Mouse (Mus musculus) C2C12 (cell line): ENCODE results near the gene Tdrd1. TPM values are rescaled to one million over a fixed set of nuclear protein-coding genes. Genes with fewer than 3 reads are reported as not detected.

Experiments used
- H3K27me3 ChIP-seq: one replicate; pipeline ENCODE4 v1.6.1; 2011; ENCODE audit not compliant: control insufficient read depth, insufficient read depth, insufficient read length
- H3K36me3 ChIP-seq: one replicate; pipeline ENCODE4 v1.6.1; 2011; ENCODE audit not compliant: control insufficient read depth, insufficient read depth
- H3K4me3 ChIP-seq: one replicate; pipeline ENCODE4 v1.5.1; 2011; ENCODE audit warnings: mild to moderate bottlenecking, control low read depth; ENCODE audit not compliant: poor library complexity, insufficient read depth, severe bottlenecking
- H3K79me2 ChIP-seq: one replicate; pipeline ENCODE4 v1.6.1; 2011; ENCODE audit not compliant: control insufficient read depth, insufficient read depth
- H3K79me3 ChIP-seq: one replicate; pipeline ENCODE4 v1.6.1; 2011; ENCODE audit warnings: low read depth, control low read depth
- H3ac ChIP-seq: one replicate; pipeline ENCODE3; 2011; ENCODE audit warnings: low read depth; ENCODE audit not compliant: control insufficient read depth, insufficient read length
- CEBPB ChIP-seq: IDR thresholded peaks from one replicate; pipeline ENCODE4 v1.6.1; 2011; ENCODE audit warnings: low read depth, mild to moderate bottlenecking, control low read depth, moderate library complexity
- CTCF ChIP-seq: IDR thresholded peaks from one replicate; pipeline ENCODE4 v1.5.1; 2011; ENCODE audit not compliant: control insufficient read depth, insufficient read depth, insufficient read length
- FOSL1 ChIP-seq: IDR thresholded peaks from one replicate; pipeline ENCODE4 v1.8.0; 2011; ENCODE audit warnings: mild to moderate bottlenecking, low read length; ENCODE audit not compliant: poor library complexity, insufficient read depth, severe bottlenecking
- MAX ChIP-seq: IDR thresholded peaks from one replicate; pipeline ENCODE4 v1.6.1; 2011; ENCODE audit warnings: mild to moderate bottlenecking, control low read depth
- MYOD1 ChIP-seq: IDR thresholded peaks from one replicate; pipeline ENCODE4 v1.6.1; 2011; ENCODE audit warnings: low read depth; ENCODE audit not compliant: control insufficient read depth, insufficient read length
- MYOG ChIP-seq: IDR thresholded peaks from one replicate; pipeline ENCODE4 v1.6.1; 2011; ENCODE audit not compliant: control insufficient read depth, insufficient read length; ENCODE audit errors: extremely low read depth
- USF1 ChIP-seq: IDR thresholded peaks from one replicate; pipeline ENCODE4 v1.6.1; 2011; ENCODE audit warnings: low read depth, mild to moderate bottlenecking, control low read depth, moderate library complexity
- polyA plus RNA-seq: library from polyadenylated mRNA; unstranded; fragments of >200 nt; fragmentation: generic; extraction: Trizol; gene quantifications from one replicate; pipeline ENCODE4 v1.2.1, GENCODE M21; 2012; ENCODE audit warnings: missing spikeins

Gene Tdrd1
- polyA plus RNA-seq, 1 experiment = not detected

- H3K79me2 ChIP-seq = no peaks in the 10 kb centered on the region
- TF ChIP-seq USF1 (no peak), MAX (no peak), CEBPB (no peak), CTCF (no peak), FOSL1 (no peak), MYOG (no peak)
- H3ac ChIP-seq = no peak overlapping the region
- no peak overlapping the region for H3K4me3 ChIP-seq
- H3K79me3 ChIP-seq = no peaks in the 10 kb centered on the region
- H3K36me3 ChIP-seq = no peaks in the 10 kb centered on the region
- no peaks in the 10 kb centered on the region for H3K27me3 ChIP-seq
These were observed 13.1 kb downstream of the Tdrd1 start for GRCm38 (mm10) chr19:56838942-56839706.

- Histone ChIP-seq H3K36me3 (no peaks in the 10 kb centered on the region), H3K27me3 (no peaks in the 10 kb centered on the region), H3ac (no peak overlapping the region), H3K79me3 (no peaks in the 10 kb centered on the region), H3K79me2 (no peaks in the 10 kb centered on the region), H3K4me3 (no peak overlapping the region)
- TF ChIP-seq FOSL1 (no peak), MAX (no peak)
These were observed 17.0 kb downstream of the Tdrd1 start for GRCm38 (mm10) chr19:56842974-56843373.

GRCm38 (mm10) chr19:56852590-56852989, 26.6 kb downstream of the Tdrd1 start:
- no peak for TF ChIP-seq CTCF
- TF ChIP-seq CEBPB = no peak
- no peak for TF ChIP-seq MYOG
- TF ChIP-seq MAX = no peak
- no peak for TF ChIP-seq USF1
- TF ChIP-seq MYOD1 = no peak
- TF ChIP-seq FOSL1 = no peak
- Histone ChIP-seq H3K27me3 (no peaks in the 10 kb centered on the region), H3ac (no peak overlapping the region), H3K4me3 (no peak overlapping the region), H3K79me3 (no peaks in the 10 kb centered on the region), H3K79me2 (no peaks in the 10 kb centered on the region), H3K36me3 (no peaks in the 10 kb centered on the region)

- Histone ChIP-seq H3K4me3 (no peak overlapping the region), H3K27me3 (no peaks in the 10 kb centered on the region), H3K36me3 (no peaks in the 10 kb centered on the region), H3ac (no peak overlapping the region), H3K79me3 (no peaks in the 10 kb centered on the region), H3K79me2 (no peaks in the 10 kb centered on the region)
- TF ChIP-seq CEBPB (no peak), MYOD1 (no peak), MAX (no peak), CTCF (no peak), MYOG (no peak), USF1 (no peak), FOSL1 (no peak)
These were observed 30.4 kb downstream of the Tdrd1 start for GRCm38 (mm10) chr19:56856455-56856854.

- Histone ChIP-seq H3K79me3 (no peaks in the 10 kb centered on the region), H3K79me2 (no peaks in the 10 kb centered on the region), H3ac (no peak overlapping the region), H3K27me3 (no peaks in the 10 kb centered on the region), H3K4me3 (no peak overlapping the region), H3K36me3 (no peaks in the 10 kb centered on the region)
- TF ChIP-seq USF1 = no peak
- no peak for TF ChIP-seq MYOG
- no peak for TF ChIP-seq MYOD1
- TF ChIP-seq CEBPB = no peak
- TF ChIP-seq CTCF = no peak
- no peak for TF ChIP-seq MAX
- no peak for TF ChIP-seq FOSL1
These were observed 41.7 kb downstream of the Tdrd1 start for GRCm38 (mm10) chr19:56867701-56868100.

GRCm38 (mm10) chr19:56873816-56874600, 48.0 kb downstream of the Tdrd1 start, which contains the start of gene Vwa2:
TSS of gene Vwa2 (plus strand) at chr19:56874249.
- no peak within 1 kb of the TSS for H3K4me3 ChIP-seq
- no peaks in the 10 kb centered on the region for H3K79me3 ChIP-seq
- no peak within 1 kb of the TSS for H3ac ChIP-seq
- peaks cover 24% of the 10 kb centered on the region for H3K27me3 ChIP-seq
- H3K36me3 ChIP-seq = no peaks in the 10 kb centered on the region
- H3K79me2 ChIP-seq = no peaks in the 10 kb centered on the region
- TF ChIP-seq MYOG = no peak
- no peak for TF ChIP-seq USF1
- TF ChIP-seq FOSL1 = no peak
